Mouse (Mus musculus): ENCODE measurements around the gene Arhgef28.

Arhgef28 gene

DNA sequence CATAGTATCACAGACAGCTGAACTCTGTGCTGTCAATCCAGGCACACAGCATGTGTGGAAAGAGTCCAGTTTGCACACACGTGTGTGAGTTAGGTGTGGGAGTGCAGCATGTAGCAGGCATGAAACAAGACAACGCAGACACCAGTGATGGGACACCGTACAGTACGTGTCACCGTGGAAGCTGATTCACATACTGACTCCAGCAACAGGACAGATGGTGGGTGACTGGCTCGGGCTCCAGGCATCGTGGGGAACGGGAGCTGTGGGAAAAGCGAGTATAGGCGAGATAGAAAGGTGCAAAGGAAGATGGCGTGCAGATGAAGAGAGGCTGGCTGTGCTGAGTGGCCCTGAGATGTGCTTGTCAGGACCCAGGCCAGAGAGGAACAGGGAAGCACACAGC is 23.9 kb downstream of the Arhgef28 start:
- no peak for DNase-seq

DNA sequence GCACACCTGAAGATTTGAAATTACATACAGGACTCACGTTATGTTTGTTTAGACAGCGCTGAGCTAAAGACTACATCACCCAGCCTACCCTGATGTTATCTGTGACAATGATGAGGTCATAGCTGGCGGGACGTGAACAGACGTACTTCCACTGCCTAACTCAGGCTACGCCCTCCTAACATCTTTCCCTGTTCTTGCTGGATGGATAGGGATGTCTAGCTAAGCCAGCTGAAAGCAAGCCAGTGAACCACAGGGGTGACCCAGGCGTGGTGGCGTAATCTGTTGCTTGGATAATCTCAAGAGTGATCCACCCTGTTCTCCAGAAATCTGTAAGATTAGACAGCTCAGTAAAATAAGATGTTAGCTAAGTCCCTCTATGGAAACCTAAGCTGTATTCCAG is 25.6 kb downstream of the Arhgef28 start:
- no peak for DNase-seq

DNA sequence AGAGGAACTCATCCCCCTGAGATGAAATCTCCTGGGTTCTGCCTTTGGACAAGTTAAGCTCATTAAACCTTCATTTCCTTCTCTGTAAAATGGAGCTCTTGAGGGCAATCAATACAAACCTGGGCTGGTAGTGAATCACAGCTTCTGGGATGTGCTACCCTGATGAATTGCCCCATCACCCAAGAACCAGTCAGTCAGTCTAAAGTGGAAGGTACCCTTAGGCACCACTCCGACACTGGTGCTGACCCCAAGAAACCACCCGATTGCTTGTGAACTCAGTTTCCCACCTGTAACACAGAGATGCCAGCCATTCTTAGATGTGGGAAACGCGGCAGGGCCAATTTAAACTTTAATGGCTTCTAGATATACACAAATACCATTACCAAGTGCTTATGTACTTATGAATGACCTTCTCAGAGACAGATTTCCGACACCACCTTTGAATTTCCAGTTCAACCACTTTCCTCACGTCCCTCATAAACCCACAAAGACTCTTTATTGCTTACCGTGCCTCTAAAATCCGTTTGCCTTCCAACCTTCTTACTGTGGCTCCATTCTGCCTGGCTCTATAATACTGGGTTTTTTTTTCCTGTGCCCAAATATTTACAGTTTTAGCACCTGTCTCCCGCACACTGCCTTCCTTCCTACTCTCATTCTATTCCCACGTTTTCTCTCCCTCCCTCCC is 30.8 kb downstream of the Arhgef28 start:
- no peak for DNase-seq

GRCm38 (mm10) chr13:98173008-98173407 is 33.2 kb downstream of the Arhgef28 start:
- DNase-seq, result no peak

DNA sequence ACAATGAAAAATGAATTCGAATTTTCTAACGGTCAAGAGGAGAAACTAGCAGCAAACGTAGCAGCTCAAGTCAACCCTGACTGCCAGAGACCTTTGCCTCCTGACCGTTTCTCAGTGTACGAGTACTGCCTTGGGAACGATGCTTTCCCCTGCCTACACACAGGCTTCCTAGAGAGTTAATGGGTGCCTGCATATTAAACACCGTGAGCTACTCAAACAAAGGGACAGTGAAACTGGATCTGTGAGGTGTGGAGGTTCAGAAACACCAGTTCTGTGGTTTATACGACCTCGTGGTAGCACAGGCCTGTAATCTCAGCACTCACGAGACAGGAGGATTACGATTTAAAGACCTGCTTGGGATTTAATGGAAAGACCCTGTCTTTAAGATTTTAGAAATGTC is 33.9 kb downstream of the Arhgef28 start:
- DNase-seq, result no peak

DNA sequence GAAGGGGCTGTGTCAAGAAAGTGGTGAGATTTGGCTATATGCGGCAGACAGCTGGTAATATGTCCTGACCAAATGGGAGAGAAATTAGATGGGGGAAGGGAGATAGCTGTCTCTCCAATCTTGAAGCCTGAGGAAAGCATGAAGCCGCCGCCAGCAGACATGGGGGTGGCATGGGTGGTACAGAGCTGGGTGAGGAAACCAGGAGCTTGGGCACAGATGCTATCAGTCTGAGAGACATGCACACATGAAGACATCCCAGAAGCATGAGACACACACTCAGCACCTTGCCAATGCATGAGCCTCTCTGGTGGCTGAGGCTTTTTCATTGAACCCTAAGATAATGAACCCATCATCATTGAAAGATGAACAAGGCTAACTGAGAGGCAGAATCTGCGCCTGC is 34.5 kb downstream of the Arhgef28 start:
- no peak for DNase-seq

DNA sequence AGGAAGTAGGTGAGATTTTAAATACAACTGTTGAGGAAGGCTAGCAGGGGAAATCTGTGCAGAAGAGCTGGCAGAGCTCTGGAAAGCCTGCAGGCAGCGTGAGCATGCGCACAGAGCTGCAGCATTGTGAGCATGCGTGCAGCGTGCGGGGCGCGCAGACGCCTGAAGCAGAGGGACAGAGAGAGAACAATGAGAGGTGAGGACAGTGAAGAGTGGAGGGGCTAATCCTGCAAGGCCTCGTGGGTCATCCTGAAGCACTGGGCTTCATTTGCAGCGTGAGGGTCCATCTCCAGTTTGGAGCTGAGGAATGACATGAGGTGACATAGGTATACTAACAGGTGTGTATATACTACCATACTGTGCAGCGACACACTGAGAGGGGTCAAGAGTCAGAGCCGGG is 35.0 kb downstream of the Arhgef28 start:
- DNase-seq, result no peak

- no peak for DNase-seq
These were observed 41.4 kb downstream of the Arhgef28 start for GRCm38 (mm10) chr13:98164878-98165277.

- DNase-seq, result no peak
These were observed 44.7 kb downstream of the Arhgef28 start for GRCm38 (mm10) chr13:98161496-98161895.

GRCm38 (mm10) chr13:98156656-98157055 is 49.6 kb downstream of the Arhgef28 start:
- no peak for DNase-seq

GRCm38 (mm10) chr13:98152759-98153158 is 53.5 kb downstream of the Arhgef28 start:
- DNase-seq, result no peak

DNA sequence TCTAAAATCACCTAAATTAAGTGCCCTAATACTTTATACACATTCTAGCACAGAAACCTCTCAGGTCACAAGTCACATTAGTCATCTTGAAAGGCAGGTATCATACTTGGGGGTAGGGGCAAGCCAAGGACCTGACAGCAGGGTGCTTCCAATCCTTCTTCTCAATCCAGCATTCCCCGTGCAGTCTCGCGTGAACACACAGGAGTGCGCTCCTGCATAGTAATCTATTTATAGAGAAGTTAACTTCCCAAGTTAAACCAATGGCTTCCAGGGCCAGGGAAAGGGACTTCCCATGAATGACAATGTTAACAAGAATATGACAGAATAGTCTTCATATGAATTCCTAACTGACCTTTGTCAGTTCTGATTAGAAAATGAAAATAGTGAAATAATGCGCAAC is 58.7 kb downstream of the Arhgef28 start:
- no peak for DNase-seq

DNA sequence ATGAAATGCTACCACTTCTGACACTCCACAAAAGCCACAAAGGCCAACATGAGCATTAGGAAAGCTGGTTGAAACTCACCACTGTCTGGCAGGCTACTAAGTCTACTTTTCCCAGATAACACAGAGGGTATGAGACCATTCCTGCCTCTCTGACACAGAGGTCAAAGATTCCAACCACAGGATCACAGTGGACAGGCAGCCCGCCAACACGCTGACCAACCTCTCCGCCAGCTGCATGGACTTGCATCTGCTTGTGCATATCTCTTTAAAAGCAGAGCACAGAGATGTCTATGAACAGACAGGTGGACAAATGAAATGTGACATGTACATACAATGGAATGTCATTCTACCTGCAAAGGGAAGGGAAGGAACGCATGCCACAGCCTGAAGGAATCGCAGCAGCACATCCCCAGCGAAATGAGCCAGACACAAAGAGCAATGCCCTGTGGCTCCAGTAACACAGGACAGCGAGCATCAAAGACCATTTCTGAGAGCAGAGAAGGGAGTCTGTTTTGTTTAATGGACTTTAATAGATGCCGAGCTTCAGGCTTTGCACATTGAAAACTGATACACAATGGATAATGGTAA is 59.6 kb downstream of the Arhgef28 start:
- DNase-seq, result no peak

GRCm38 (mm10) chr13:98145310-98145709 is 60.9 kb downstream of the Arhgef28 start:
- DNase-seq, result no peak

DNA sequence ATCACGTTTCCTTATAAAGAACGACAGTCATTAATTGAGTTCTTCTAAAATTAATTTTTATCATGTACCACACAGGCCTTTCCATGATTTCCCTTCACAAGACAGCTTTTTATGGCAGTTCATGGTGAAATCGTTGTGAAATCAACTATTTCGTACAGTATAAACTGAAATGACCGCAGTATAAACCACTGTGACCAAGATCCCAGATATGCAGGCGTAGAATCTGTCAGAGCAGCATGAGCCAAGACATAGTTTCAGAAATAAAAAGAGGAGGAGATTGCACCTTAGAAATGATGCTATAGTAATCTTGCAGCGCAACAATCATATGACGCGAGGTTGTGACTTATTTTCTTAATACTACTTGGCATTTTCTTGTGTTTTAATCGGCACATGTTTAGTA is 63.2 kb downstream of the Arhgef28 start:
- DNase-seq, result no peak

DNA sequence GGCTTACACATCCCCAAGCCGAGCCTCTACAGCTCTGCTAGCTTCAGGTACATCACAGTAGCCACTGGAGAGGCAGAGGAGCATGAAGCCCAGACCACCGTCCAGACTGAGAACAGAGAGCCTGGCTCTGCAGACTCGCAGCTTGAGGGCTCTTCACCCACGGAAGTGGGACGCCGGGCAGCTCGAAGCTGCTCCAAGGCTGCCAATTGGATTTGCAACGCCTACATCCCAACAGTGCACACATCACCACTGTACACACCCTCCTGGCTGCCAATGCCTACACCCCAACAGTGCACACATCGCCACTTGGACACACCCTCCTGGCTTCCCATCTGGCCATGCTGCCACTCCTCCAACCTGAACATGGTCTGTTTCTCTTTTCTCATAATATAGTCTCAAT is 65.6 kb downstream of the Arhgef28 start:
- DNase-seq, result no peak

DNA sequence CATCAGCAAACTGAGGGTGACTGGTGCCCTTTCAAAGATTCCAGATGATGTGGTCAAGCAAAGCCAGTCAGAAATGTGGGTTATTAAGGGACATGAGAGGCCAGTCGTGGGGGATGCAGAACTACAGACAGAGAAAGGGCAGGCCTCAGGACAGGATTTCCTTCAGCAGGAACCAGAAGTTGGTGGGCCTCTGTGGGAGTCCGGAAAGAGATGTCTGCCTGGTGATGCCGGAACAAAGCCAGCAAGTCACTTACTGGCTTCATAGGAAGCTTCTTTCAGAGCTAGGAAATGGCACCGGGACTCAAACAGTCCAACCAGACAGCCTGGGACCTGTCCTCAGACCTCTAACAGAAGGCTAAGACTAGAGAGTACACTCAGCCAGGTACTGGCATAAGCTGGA is 67.5 kb downstream of the Arhgef28 start:
- peak; percentile 42 for DNase-seq

DNA sequence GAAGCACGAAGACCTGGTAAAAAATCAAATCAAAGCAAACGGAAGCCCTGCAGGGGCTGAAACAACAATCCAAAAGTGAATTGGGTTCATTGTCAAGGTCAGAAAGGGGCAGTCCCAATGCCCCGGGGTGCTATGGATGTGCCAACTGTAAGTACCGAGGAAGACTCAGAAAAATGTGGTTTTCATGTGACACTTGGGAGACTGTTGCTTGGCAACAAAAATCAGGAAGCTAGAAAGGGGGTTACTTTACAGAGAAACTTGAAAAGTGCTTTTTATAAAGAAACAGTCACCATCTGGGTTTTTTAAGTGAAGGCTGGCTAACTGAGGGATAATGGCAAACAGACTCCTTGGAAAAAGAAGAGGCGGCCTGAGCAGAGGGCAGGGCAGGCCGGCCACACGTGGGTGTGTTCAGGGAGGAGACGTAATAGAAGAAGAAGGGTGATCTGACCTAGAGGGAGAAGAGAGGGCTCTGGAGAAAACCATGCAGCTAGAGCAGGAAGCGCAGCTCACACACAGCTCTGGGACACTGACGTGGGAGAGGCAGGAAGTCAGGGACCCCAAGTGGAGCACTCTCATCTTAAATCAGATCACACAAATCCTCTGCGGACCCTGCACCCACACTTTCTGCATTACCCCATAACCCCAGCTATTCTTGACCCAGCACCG is 70.2 kb downstream of the Arhgef28 start:
- DNase-seq, result no peak

GRCm38 (mm10) chr13:98132951-98133350 is 73.3 kb downstream of the Arhgef28 start:
- DNase-seq, result no peak

DNA sequence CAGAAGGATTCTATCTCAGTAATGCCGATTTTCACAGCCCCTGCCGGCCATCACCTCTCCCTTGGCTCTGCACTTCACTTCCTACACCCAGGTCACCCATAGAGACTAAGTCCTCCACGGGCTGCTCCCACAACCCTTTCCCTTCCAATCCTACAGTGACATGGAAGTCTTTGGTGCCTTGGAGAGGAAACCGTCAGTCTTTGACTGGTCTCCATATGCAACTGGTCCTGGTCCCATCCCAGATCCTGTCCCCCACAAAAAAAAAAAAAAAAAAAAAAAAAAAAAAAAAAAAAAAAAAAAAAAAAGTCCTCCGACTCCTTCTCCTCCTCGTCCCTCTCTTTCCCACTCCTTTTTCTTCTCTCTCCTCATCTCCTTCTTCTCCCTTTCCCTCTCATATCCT is 74.0 kb downstream of the Arhgef28 start:
- DNase-seq, result no peak

GRCm38 (mm10) chr13:98125666-98126065 is 80.6 kb downstream of the Arhgef28 start:
- DNase-seq, result no peak

- DNase-seq, result no peak
These were observed 82.0 kb downstream of the Arhgef28 start for GRCm38 (mm10) chr13:98124113-98124745.

- DNase-seq, result no peak
These were observed 83.5 kb downstream of the Arhgef28 start for GRCm38 (mm10) chr13:98122766-98123165.

- DNase-seq, result no peak
These were observed 84.2 kb downstream of the Arhgef28 start for GRCm38 (mm10) chr13:98121993-98122392.

All from kidney, postnatal 10 days (tissue).